Mouse (Mus musculus) limb, embryonic 14.5 days (tissue): ENCODE data around the gene Il15ra. TPM values are rescaled to one million over a fixed set of nuclear protein-coding genes. Genes with fewer than 3 reads are reported as not detected.

Source experiments
- ATAC-seq: fragments of 200-750 bp; cut with Nextera tagmentation; 2 replicates; pipeline ENCODE4 v1.8.0; 2017; ENCODE audit warnings: low read depth, moderate number of reproducible peaks, moderate TSS enrichment; ENCODE audit not compliant: low FRiP score
- DNase-seq: peaks from one replicate; pipeline ENCODE4 v3.0.0-alpha.2; 2015; ENCODE audit warnings: low spot score
- H3K27ac ChIP-seq: fragments of 300-500 bp; sonication (generic); replicated peaks from 2 replicates; pipeline ENCODE4 v1.5.1; 2014; ENCODE audit warnings: low read depth, mild to moderate bottlenecking, low read length, moderate library complexity, mixed read lengths
- H3K27me3 ChIP-seq: fragments of 300-500 bp; sonication (generic); 2 replicates; pipeline ENCODE4 v1.6.1; 2014; ENCODE audit warnings: low read length, mixed read lengths; ENCODE audit not compliant: control insufficient read depth, insufficient read depth
- H3K36me3 ChIP-seq: fragments of 300-500 bp; sonication (generic); 2 replicates; pipeline ENCODE4 v1.6.1; 2014; ENCODE audit warnings: mild to moderate bottlenecking, low read length, moderate library complexity, mixed read lengths; ENCODE audit not compliant: control insufficient read depth, insufficient read depth
- H3K4me1 ChIP-seq: fragments of 300-500 bp; sonication (generic); 2 replicates; pipeline ENCODE4 v1.6.1; 2014; ENCODE audit warnings: antibody characterized with exemption, low read length, mixed read lengths; ENCODE audit not compliant: control insufficient read depth, insufficient read depth
- H3K4me2 ChIP-seq: fragments of 300-500 bp; sonication (generic); replicated peaks from 2 replicates; pipeline ENCODE4 v1.6.1; 2014; ENCODE audit warnings: low read depth, mild to moderate bottlenecking, low read length, moderate library complexity; ENCODE audit not compliant: severe bottlenecking
- H3K4me3 ChIP-seq: fragments of 300-500 bp; sonication (generic); replicated peaks from 2 replicates; pipeline ENCODE4 v1.5.1; 2014; ENCODE audit warnings: low read length
- H3K9ac ChIP-seq: fragments of 300-500 bp; sonication (generic); 2 replicates; pipeline ENCODE4 v1.6.1; 2014; ENCODE audit warnings: mild to moderate bottlenecking, low read depth, low read length, moderate library complexity; ENCODE audit not compliant: severe bottlenecking
- H3K9me3 ChIP-seq: fragments of 300-500 bp; sonication (generic); 2 replicates; pipeline ENCODE4 v1.6.1; 2016; ENCODE audit warnings: low read length; ENCODE audit not compliant: control insufficient read depth
- POLR2A ChIP-seq: fragments of 200-500 bp; IDR thresholded peaks from 2 replicates; pipeline ENCODE4 v1.8.0; 2012; ENCODE audit warnings: inconsistent platforms, mild to moderate bottlenecking, moderate library complexity, borderline replicate concordance; ENCODE audit not compliant: insufficient read depth, insufficient read length; ENCODE audit errors: extremely low read depth
- WGBS: fragments of 180-500 bp; shearing (Covaris S2); extraction: QIAGEN DNeasy Blood & Tissue Kit; methylation state at CpG from one replicate; pipeline ENCODE4 v1.1.7; 2014; 5-methylcytosine and 5-hydroxymethylcytosine counted together
- polyA plus RNA-seq, 2 experiments: library from polyadenylated mRNA; depleted of rRNA in 1 of 2; stranded (reverse) in 1 of 2; unstranded in 1 of 2; fragments of >200 nt; fragmentation: Nextera tagmentation in 1 of 2; extraction: Ambion mirVana in 1 of 2; gene quantifications; 2 replicates each; pipeline versions ENCODE4 v1.2.1 to v1.2.3; 2012 to 2014

Gene Il15ra
- polyA plus RNA-seq, 2 experiments: 2.7 to 4.6 TPM

GRCm38 (mm10) chr2:11663961-11664360 is 41.1 kb upstream of the Il15ra start:
- Histone ChIP-seq H3K4me1 (no peaks in the 10 kb centered on the region; the same call in 1 of the 2 replicates), H3K36me3 (no peaks in the 10 kb centered on the region), H3K27me3 (no peaks in the 10 kb centered on the region), H3K27ac (no peak overlapping the region), H3K4me3 (no peak overlapping the region), H3K9me3 (no peaks in the 10 kb centered on the region), H3K4me2 (peak overlapping the region; percentile 13; the same call in 1 of the 2 replicates), H3K9ac (no peak overlapping the region)
- DNase-seq (peak; percentile 89), ATAC-seq (peak; percentile 60; the same call in 1 of the 2 replicates)
- 8% methylated on average over 10 of the region's 10 CpGs for WGBS
- TF ChIP-seq POLR2A: no peak

GRCm38 (mm10) chr2:11664367-11664766 is 40.7 kb upstream of the Il15ra start:
- H3K36me3 ChIP-seq: no peaks in the 10 kb centered on the region
- TF ChIP-seq POLR2A: no peak
- DNase-seq: no peak
- H3K4me3 ChIP-seq: no peak overlapping the region
- H3K4me2 ChIP-seq: peak overlapping the region; percentile 13; the same call in 1 of the 2 replicates
- H3K27me3 ChIP-seq: no peaks in the 10 kb centered on the region
- H3K9ac ChIP-seq: no peak overlapping the region
- no peaks in the 10 kb centered on the region for H3K9me3 ChIP-seq
- no peaks in the 10 kb centered on the region; the same call in 1 of the 2 replicates for H3K4me1 ChIP-seq
- no peak overlapping the region for H3K27ac ChIP-seq
- ATAC-seq: no peak
- WGBS: 40% methylated on average over 6 of the region's 6 CpGs

GRCm38 (mm10) chr2:11664806-11665205 is 40.3 kb upstream of the Il15ra start:
- Histone ChIP-seq H3K27ac (no peak overlapping the region), H3K4me3 (no peak overlapping the region), H3K9me3 (no peaks in the 10 kb centered on the region), H3K27me3 (no peaks in the 10 kb centered on the region), H3K4me2 (no peak overlapping the region), H3K36me3 (no peaks in the 10 kb centered on the region), H3K4me1 (no peaks in the 10 kb centered on the region; the same call in 1 of the 2 replicates), H3K9ac (no peak overlapping the region)
- TF ChIP-seq POLR2A: no peak
- ATAC-seq (no peak), DNase-seq (no peak)
- 72% methylated on average over 4 of the region's 4 CpGs for WGBS

GRCm38 (mm10) chr2:11665326-11665725 is 39.8 kb upstream of the Il15ra start:
- DNase-seq (no peak), ATAC-seq (no peak)
- Histone ChIP-seq H3K4me3 (no peak overlapping the region), H3K4me1 (no peaks in the 10 kb centered on the region; the same call in 1 of the 2 replicates), H3K36me3 (no peaks in the 10 kb centered on the region), H3K27me3 (no peaks in the 10 kb centered on the region), H3K9me3 (no peaks in the 10 kb centered on the region), H3K27ac (no peak overlapping the region), H3K4me2 (no peak overlapping the region), H3K9ac (no peak overlapping the region)
- TF ChIP-seq POLR2A: no peak
- 94% methylated on average over 3 of the region's 3 CpGs for WGBS

- WGBS: 18% methylated on average over 3 of the region's 3 CpGs
- H3K9me3 ChIP-seq: no peaks in the 10 kb centered on the region
- TF ChIP-seq POLR2A: no peak
- H3K36me3 ChIP-seq: no peaks in the 10 kb centered on the region
- no peak overlapping the region for H3K4me3 ChIP-seq
- H3K27me3 ChIP-seq: no peaks in the 10 kb centered on the region
- no peak overlapping the region for H3K4me2 ChIP-seq
- DNase-seq (no peak), ATAC-seq (no peak)
- H3K9ac ChIP-seq: no peak overlapping the region
- H3K27ac ChIP-seq: no peak overlapping the region
- no peaks in the 10 kb centered on the region for H3K4me1 ChIP-seq
These were observed 32.9 kb upstream of the Il15ra start for GRCm38 (mm10) chr2:11672144-11672543.

- no peak for DNase-seq
- TF ChIP-seq POLR2A: no peak
These were observed 25.5 kb upstream of the Il15ra start for GRCm38 (mm10) chr2:11679626-11680025.

More at GRCm38 (mm10) chr2:11679626-11680025, 25.5 kb upstream of the Il15ra start:
- H3K27ac ChIP-seq: no peak overlapping the region
- ATAC-seq: no peak
- no peaks in the 10 kb centered on the region for H3K36me3 ChIP-seq
- WGBS: 75% methylated on average over 7 of the region's 7 CpGs
- no peaks in the 10 kb centered on the region for H3K4me1 ChIP-seq
- H3K9ac ChIP-seq: no peak overlapping the region
- H3K4me3 ChIP-seq: no peak overlapping the region
- H3K9me3 ChIP-seq: no peaks in the 10 kb centered on the region
- H3K27me3 ChIP-seq: no peaks in the 10 kb centered on the region
- H3K4me2 ChIP-seq: no peak overlapping the region
